Mouse (Mus musculus) MEL (cell line): ENCODE results near the gene Pdlim5. TPM values are rescaled to one million over a fixed set of nuclear protein-coding genes. Genes with fewer than 3 reads are reported as not detected.

Source experiments
- DNase-seq: peaks from one replicate; pipeline ENCODE4 v3.0.0; 2011; ENCODE audit warnings: low read depth, low spot score
- H3K27ac ChIP-seq: 2 replicates; pipeline ENCODE4 v1.5.1; 2012; ENCODE audit warnings: low read depth, mild to moderate bottlenecking, control low read depth, low read length, moderate library complexity; ENCODE audit not compliant: control insufficient read depth
- H3K27me3 ChIP-seq, 2 experiments: fragments of 150-350 bp in 1 of 2; sonication (generic) in 1 of 2; 2 replicates each; pipeline ENCODE4 v1.6.1; 2012; ENCODE audit warnings: low read length in 2 of 2, mild to moderate bottlenecking in 2 of 2, improper control_type of control experiment in 1 of 2, moderate library complexity in 1 of 2; ENCODE audit not compliant: insufficient read depth in 2 of 2, control insufficient read depth in 1 of 2
- H3K36me3 ChIP-seq, 2 experiments: 2 replicates each; pipeline ENCODE4 v1.6.1; 2012 to 2014; ENCODE audit warnings: low read length in 2 of 2, improper control_type of control experiment in 1 of 2, inconsistent platforms in 1 of 2, mild to moderate bottlenecking in 1 of 2; ENCODE audit not compliant: insufficient read depth in 2 of 2, control insufficient read depth in 1 of 2
- H3K4me1 ChIP-seq, 2 experiments: fragments of 150-350 bp in 1 of 2; sonication (generic) in 1 of 2; 2 replicates each; pipeline ENCODE4 v1.6.1; 2012; ENCODE audit warnings: low read length in 2 of 2, improper control_type of control experiment in 1 of 2, mild to moderate bottlenecking in 1 of 2; ENCODE audit not compliant: insufficient read depth in 2 of 2, control insufficient read depth in 1 of 2
- H3K4me3 ChIP-seq, 2 experiments: fragments of 150-350 bp in 1 of 2; sonication (generic) in 1 of 2; 2 replicates each; pipeline ENCODE4 v1.5.1; 2012; ENCODE audit warnings: low read depth in 2 of 2, low read length in 2 of 2, mild to moderate bottlenecking in 2 of 2, moderate library complexity in 2 of 2, control low read depth in 1 of 2, improper control_type of control experiment in 1 of 2; ENCODE audit not compliant: control insufficient read depth in 1 of 2, insufficient read depth in 1 of 2
- H3K79me2 ChIP-seq: 2 replicates; pipeline ENCODE4 v1.6.1; 2012; ENCODE audit warnings: mild to moderate bottlenecking, low read length, moderate library complexity; ENCODE audit not compliant: control insufficient read depth, poor library complexity, insufficient read depth
- H3K9ac ChIP-seq: 2 replicates; pipeline ENCODE4 v1.6.1; 2012; ENCODE audit warnings: low read depth, mild to moderate bottlenecking, control low read depth, low read length, moderate library complexity; ENCODE audit not compliant: control insufficient read depth, poor library complexity, severe bottlenecking
- H3K9me3 ChIP-seq: fragments of 150-350 bp; sonication (generic); replicated peaks from 2 replicates; pipeline ENCODE4 v1.6.1; 2012; ENCODE audit warnings: mild to moderate bottlenecking, low read length, improper control_type of control experiment, moderate library complexity; ENCODE audit not compliant: insufficient read depth
- CTCF ChIP-seq, 3 experiments: IDR thresholded peaks in 2 of 3; conservative IDR thresholded peaks in 1 of 3; 2 replicates each; pipeline ENCODE4 v1.5.1; 2011 to 2012; ENCODE audit warnings: low read length in 3 of 3, low read depth in 2 of 3, mild to moderate bottlenecking in 2 of 3, improper control_type of control experiment in 1 of 3, inconsistent platforms in 1 of 3, mixed read lengths in 1 of 3, moderate library complexity in 1 of 3; ENCODE audit not compliant: control insufficient read depth in 1 of 3, insufficient read depth in 1 of 3, poor library complexity in 1 of 3, severe bottlenecking in 1 of 3
- ELF1 ChIP-seq: IDR thresholded peaks from 2 replicates; pipeline ENCODE4 v1.6.1; 2014; ENCODE audit warnings: low read depth, mild to moderate bottlenecking, inconsistent platforms, low read length, improper control_type of control experiment, moderate library complexity
- EP300 ChIP-seq, 2 experiments: IDR thresholded peaks; 2 replicates each; pipeline ENCODE4 v1.6.1; 2011; ENCODE audit warnings: improper control_type of control experiment in 2 of 2, low read length in 2 of 2, low read depth in 1 of 2, mild to moderate bottlenecking in 1 of 2
- GATA1 ChIP-seq: IDR thresholded peaks from 2 replicates; pipeline ENCODE4 v1.6.1; 2011; ENCODE audit warnings: low read depth, low read length, improper control_type of control experiment
- HCFC1 ChIP-seq: IDR thresholded peaks from 2 replicates; pipeline ENCODE4 v1.6.1; 2012; ENCODE audit warnings: low read depth, mild to moderate bottlenecking, inconsistent platforms, low read length, improper control_type of control experiment, moderate library complexity
- KAT2A ChIP-seq: conservative IDR thresholded peaks from 2 replicates; pipeline ENCODE4 v1.6.1; 2012; ENCODE audit warnings: low read depth, low read length, improper control_type of control experiment, inconsistent platforms
- MAX ChIP-seq: IDR thresholded peaks from 2 replicates; pipeline ENCODE4 v1.6.1; 2011; ENCODE audit warnings: low read length, improper control_type of control experiment
- MEF2A ChIP-seq: IDR thresholded peaks from 2 replicates; pipeline ENCODE4 v1.6.1; 2014; ENCODE audit warnings: low read depth, mild to moderate bottlenecking, inconsistent platforms, low read length, improper control_type of control experiment; ENCODE audit not compliant: poor library complexity, insufficient replicate concordance, severe bottlenecking; ENCODE audit errors: extremely low read depth
- MXI1 ChIP-seq: IDR thresholded peaks from 2 replicates; pipeline ENCODE4 v1.6.1; 2011; ENCODE audit warnings: mild to moderate bottlenecking, low read depth, low read length, improper control_type of control experiment
- MYC ChIP-seq: IDR thresholded peaks from 2 replicates; pipeline ENCODE4 v1.6.1; 2011; ENCODE audit warnings: low read depth, mild to moderate bottlenecking, low read length, improper control_type of control experiment, moderate library complexity
- RAD21 ChIP-seq: IDR thresholded peaks from 2 replicates; pipeline ENCODE4 v1.6.1; 2011; ENCODE audit warnings: mild to moderate bottlenecking, low read depth, low read length, improper control_type of control experiment
- SMC3 ChIP-seq: IDR thresholded peaks from 2 replicates; pipeline ENCODE4 v1.6.1; 2011; ENCODE audit warnings: low read depth, low read length, improper control_type of control experiment
- TAL1 ChIP-seq: IDR thresholded peaks from 2 replicates; pipeline ENCODE4 v1.6.1; 2012; ENCODE audit warnings: mild to moderate bottlenecking, inconsistent platforms, low read length, moderate library complexity, mixed read lengths
- TBP ChIP-seq: IDR thresholded peaks from 2 replicates; pipeline ENCODE4 v1.8.0; 2011; ENCODE audit warnings: low read depth, low read length, improper control_type of control experiment
- TCF12 ChIP-seq: IDR thresholded peaks from 2 replicates; pipeline ENCODE4 v1.6.1; 2014; ENCODE audit warnings: low read depth, mild to moderate bottlenecking, inconsistent platforms, low read length, improper control_type of control experiment, moderate library complexity
- USF2 ChIP-seq, 2 experiments: IDR thresholded peaks; 2 replicates each; pipeline ENCODE4 v1.6.1; 2011 to 2012; ENCODE audit warnings: improper control_type of control experiment in 2 of 2, low read length in 2 of 2, borderline replicate concordance in 1 of 2, inconsistent platforms in 1 of 2, low read depth in 1 of 2, mild to moderate bottlenecking in 1 of 2; ENCODE audit not compliant: insufficient read depth in 1 of 2
- ZMIZ1 ChIP-seq: IDR thresholded peaks from 2 replicates; pipeline ENCODE4 v1.6.1; 2012; ENCODE audit warnings: low read depth, mild to moderate bottlenecking, inconsistent platforms, low read length, improper control_type of control experiment, moderate library complexity
- polyA plus RNA-seq, 2 experiments: library from polyadenylated mRNA; stranded (reverse) in 1 of 2; unstranded in 1 of 2; fragments of >175 nt in 1 of 2; fragments of >200 nt in 1 of 2; gene quantifications; 2 replicates each; pipeline versions ENCODE4 v1.2.1 to v1.2.4; 2012; ENCODE audit warnings: low replicate concordance in 2 of 2, low read depth in 1 of 2; ENCODE audit not compliant: insufficient read length in 2 of 2, insufficient read depth in 1 of 2, missing spikeins in 1 of 2
- total RNA-seq: library from RNA; depleted of rRNA; stranded (reverse); fragments of 300-350 nt; gene quantifications from 2 replicates; pipeline ENCODE4 v1.2.3, GENCODE M21; 2012

Pdlim5 gene
- total and polyA plus RNA-seq, 3 experiments, result 8.7 to 9.9 TPM; not detected in 1

DNA sequence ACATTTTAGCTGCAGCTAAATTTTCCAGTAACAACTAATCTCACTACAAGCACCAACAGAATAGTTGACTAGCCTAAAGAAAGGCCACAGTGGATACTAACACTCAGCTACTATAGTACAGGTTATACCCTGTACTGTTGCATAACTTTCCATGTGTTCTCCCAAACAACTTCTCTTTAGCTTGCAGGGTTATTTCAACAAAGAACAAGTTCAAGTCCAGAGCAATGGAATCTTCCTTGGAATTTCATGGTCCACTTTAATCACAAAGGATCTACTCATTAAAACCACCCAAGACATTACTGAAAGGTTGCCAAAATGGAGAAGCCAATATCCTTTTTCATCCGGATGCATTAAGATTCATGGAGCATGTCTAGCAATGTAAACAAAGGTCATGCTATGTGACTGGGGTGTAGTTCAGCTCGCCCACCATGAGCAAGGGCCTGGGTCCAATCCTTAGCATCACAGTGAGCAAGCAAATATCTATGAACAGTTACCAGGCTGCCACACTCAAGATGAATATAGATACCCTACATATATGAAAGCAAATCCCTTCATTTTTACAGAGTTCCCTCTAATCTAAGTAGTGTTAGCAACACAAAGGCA, 79.3 kb downstream of the Pdlim5 start:
- Histone ChIP-seq H3K9me3 (no peaks in the 10 kb centered on the region), H3K79me2 (no peaks in the 10 kb centered on the region), H3K9ac (no peak overlapping the region), H3K36me3 (peaks cover 0 to 12% of the 10 kb centered on the region in 2 experiments; a peak in 2 of 4 replicates)
- TF ChIP-seq CTCF (IDR thresholded peaks at IDR 0.05 in 2 of 3, conservative IDR thresholded peaks at IDR 0.05 in 1 of 3; ENCODE audit: control insufficient read depth in 1 of 3, insufficient read depth in 1 of 3, low read depth in 2 of 3, low read length in 3 of 3, poor library complexity in 1 of 3, severe bottlenecking in 1 of 3), result no peak
- no peak for TF ChIP-seq EP300 (IDR thresholded peaks at IDR 0.05; ENCODE audit: low read depth in 1 of 2, low read length in 2 of 2)
- TF ChIP-seq, all 39 proteins: peak for 0
- Histone ChIP-seq H3K27me3 (no peaks in the 10 kb centered on the region), H3K4me1 (peaks cover 4 to 7% of the 10 kb centered on the region in 2 experiments; a peak in 1 of 4 replicates), H3K4me3 (no peak overlapping the region), H3K27ac (no peak overlapping the region)
- DNase-seq, result no peak

DNA sequence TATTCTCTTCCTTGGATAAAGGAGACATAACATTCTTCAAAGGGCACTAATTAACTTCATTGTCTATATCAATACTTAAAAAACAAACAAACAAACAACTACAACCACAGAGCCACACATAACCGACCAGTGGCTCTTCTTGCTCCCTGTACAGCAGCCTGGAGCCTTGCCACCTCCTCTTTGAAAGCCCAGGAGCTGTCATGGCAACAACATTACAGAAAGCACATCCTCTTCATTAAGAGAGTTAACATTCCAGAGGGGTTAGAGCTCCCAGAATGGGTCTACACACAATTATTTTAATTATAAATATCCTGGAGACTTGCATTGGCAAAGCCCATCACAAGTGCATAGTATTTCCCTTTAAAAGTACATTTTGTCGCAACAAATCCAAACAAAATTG, 84.4 kb downstream of the Pdlim5 start:
- Histone ChIP-seq H3K79me2 (no peaks in the 10 kb centered on the region), H3K4me3 (no peak overlapping the region), H3K36me3 (peaks cover 0 to 9% of the 10 kb centered on the region in 2 experiments; a peak in 2 of 4 replicates), H3K27ac (no peak overlapping the region), H3K4me1 (peaks cover 0 to 7% of the 10 kb centered on the region in 2 experiments; a peak in 2 of 4 replicates), H3K27me3 (no peaks in the 10 kb centered on the region), H3K9ac (no peak overlapping the region), H3K9me3 (no peaks in the 10 kb centered on the region)
- TF ChIP-seq MYC (no peak), MAX (no peak), CTCF (IDR thresholded peaks at IDR 0.05 in 2 of 3, conservative IDR thresholded peaks at IDR 0.05 in 1 of 3; ENCODE audit: control insufficient read depth in 1 of 3, insufficient read depth in 1 of 3, low read depth in 2 of 3, low read length in 3 of 3, poor library complexity in 1 of 3, severe bottlenecking in 1 of 3) (no peak), ZMIZ1 (no peak), TCF12 (no peak), TAL1 (no peak), TBP (no peak), SMC3 (no peak), MXI1 (no peak), RAD21 (no peak), USF2 (IDR thresholded peaks at IDR 0.05; ENCODE audit: borderline replicate concordance in 1 of 2, insufficient read depth in 1 of 2, low read depth in 1 of 2, low read length in 2 of 2) (no peak), ELF1 (no peak), GATA1 (no peak), KAT2A (no peak), HCFC1 (no peak), MEF2A (no peak)
- DNase-seq, result no peak
